Mouse (Mus musculus): ENCODE measurements around the gene Itga6.
"Not testable (repeated sequence)": the region's sequence is repeated elsewhere in the genome, so short reads cannot be mapped to it uniquely, and the experiment has no call there.

The Itga6 gene

DNA sequence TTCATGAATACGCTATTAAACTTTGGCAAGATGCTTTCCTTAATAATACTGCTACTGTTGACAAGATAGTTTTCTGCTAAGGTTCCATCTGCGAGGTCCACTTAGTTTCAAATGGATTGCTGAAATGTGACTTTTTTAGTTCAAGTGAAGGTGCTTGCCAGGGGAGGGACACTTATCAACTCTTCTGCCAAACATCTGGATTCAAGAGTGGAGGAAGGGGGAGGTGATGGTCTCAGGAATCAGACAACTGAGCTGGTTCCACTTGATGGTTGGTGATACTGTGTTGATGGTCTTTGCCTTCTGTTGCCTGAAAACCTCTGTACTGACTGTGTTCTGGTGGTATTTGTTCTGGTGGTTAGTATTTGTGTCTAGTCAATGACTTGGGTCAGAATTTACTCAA, 129.0 kb downstream of the Itga6 start:
- in situ Hi-C loops (cut with MboI; ENCODE audit: unreplicated experiment in 2 of 2): loop anchor here (25.0 kb wide), 2 partner anchors 263 to 1987 kb away; partner anchors contain the start of genes Mettl5 (in 1 of the 2) and Ubr3 (in 1 of the 2)

GRCm38 (mm10) chr2:71874836-71875235, 129.4 kb downstream of the Itga6 start:
- in situ Hi-C loops (cut with MboI; ENCODE audit: unreplicated experiment in 2 of 2): loop anchor here (25.0 kb wide), 3 partner anchors 262 to 1988 kb away; partner anchors contain the start of genes Mettl5 (in 1 of the 2) and Ubr3 (in 1 of the 2)

DNA sequence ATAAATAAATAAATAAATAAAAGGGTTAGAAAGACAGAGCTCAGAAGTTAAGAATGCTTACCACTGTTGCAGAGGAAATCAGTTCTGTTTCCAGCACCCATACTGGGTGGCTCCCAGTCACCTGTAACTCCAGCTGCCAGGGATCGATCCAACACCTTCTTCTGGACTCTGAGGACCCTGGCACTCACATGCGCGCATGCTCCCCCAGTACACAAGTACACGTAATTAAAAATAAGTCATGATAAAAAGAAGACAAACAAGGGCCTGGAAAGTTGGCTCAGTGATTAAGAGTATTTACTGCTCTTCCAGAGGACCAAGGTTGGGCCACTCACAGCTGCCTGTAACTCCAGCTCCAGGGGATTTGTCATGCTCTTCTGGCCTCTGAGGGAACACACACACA, 132.4 kb downstream of the Itga6 start:
- in situ Hi-C loops (cut with MboI; ENCODE audit: unreplicated experiment in 2 of 2): loop anchor here in 1 of 2 experiments (25.0 kb wide), 1 partner anchor 1559 kb away; no protein-coding TSS in a partner anchor

DNA sequence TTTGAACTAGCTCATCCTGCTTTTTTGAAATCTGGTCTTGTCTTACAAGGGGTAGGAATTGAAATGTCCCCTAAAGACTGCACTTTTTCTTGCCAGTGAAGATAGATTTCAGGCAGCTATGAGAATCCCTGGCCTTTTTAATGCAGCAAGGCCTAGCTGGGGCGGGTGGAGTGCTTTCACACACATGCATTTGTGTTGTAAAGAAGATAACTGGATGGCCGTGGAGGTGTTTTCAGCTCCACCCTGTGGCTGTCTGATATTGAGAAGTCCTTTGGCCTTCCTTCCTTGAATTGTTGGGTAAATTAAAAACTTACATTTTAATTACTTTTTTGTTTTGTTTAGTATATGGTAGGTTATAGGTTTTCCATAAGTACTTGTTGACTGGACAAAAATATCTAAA, 133.0 kb downstream of the Itga6 start:
- in situ Hi-C loops (cut with MboI; ENCODE audit: unreplicated experiment in 2 of 2): loop anchor here in 1 of 2 experiments (25.0 kb wide), 1 partner anchor 1559 kb away; no protein-coding TSS in a partner anchor

GRCm38 (mm10) chr2:71878943-71879342, 133.5 kb downstream of the Itga6 start:
- in situ Hi-C loops (cut with MboI; ENCODE audit: unreplicated experiment in 2 of 2): loop anchor here in 1 of 2 experiments (25.0 kb wide), 1 partner anchor 1558 kb away; no protein-coding TSS in a partner anchor

DNA sequence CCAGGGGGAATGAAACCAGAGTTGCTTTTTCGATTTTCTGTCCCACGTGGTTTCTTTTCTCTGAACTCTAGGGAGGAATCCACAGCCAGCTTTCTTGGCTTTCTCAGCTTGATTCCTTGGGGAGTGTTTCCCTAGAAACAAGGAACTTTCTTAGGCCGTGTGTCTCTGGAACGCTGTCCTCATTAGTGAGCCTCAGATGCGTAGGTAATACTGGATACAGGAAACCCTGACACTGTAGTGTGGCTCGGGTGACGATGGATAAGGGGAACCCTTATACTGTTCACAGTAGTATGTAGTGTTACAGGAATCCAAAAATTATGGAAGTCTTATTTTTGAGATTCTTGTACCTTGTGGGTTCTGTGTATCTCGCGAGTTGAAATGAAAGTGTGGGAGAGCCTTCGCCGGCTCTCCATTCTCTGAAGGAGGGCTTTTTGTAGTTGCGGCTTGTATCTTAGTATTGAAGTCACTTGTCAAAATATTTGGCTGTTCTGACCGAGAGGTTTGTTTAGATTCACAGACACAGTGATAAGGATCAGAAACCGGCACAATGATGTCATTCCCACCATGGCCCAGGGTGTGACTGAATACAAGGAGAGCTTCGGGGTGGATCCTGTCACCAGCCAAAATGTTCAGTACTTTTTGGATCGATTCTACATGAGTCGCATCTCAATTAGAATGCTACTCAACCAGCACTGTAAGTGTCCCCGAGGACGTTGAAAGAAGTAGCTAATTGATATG, 137.7 kb downstream of the Itga6 start:
- in situ Hi-C loops (cut with MboI; ENCODE audit: unreplicated experiment in 2 of 2): loop anchor here in 1 of 2 experiments (25.0 kb wide), 1 partner anchor 1554 kb away; no protein-coding TSS in a partner anchor

- in situ Hi-C loops (cut with MboI; ENCODE audit: unreplicated experiment in 2 of 2): loop anchor here in 1 of 2 experiments (25.0 kb wide), 1 partner anchor 1550 kb away; no protein-coding TSS in a partner anchor
These were observed 141.9 kb downstream of the Itga6 start for GRCm38 (mm10) chr2:71887269-71887668.

- in situ Hi-C loops (cut with MboI; ENCODE audit: unreplicated experiment in 2 of 2): loop anchor here in 1 of 2 experiments (25.0 kb wide), 1 partner anchor 1549 kb away; no protein-coding TSS in a partner anchor
These were observed 143.0 kb downstream of the Itga6 start for GRCm38 (mm10) chr2:71888437-71888836.

GRCm38 (mm10) chr2:71891536-71891935, 146.1 kb downstream of the Itga6 start:
- in situ Hi-C loops (cut with MboI; ENCODE audit: unreplicated experiment in 2 of 2): loop anchor here in 1 of 2 experiments (25.0 kb wide), 1 partner anchor 1546 kb away; no protein-coding TSS in a partner anchor

GRCm38 (mm10) chr2:71892741-71893349, 147.4 kb downstream of the Itga6 start:
- in situ Hi-C loops (cut with MboI; ENCODE audit: unreplicated experiment in 2 of 2): loop anchor here in 1 of 2 experiments (25.0 kb wide), 1 partner anchor 1544 kb away; no protein-coding TSS in a partner anchor

DNA sequence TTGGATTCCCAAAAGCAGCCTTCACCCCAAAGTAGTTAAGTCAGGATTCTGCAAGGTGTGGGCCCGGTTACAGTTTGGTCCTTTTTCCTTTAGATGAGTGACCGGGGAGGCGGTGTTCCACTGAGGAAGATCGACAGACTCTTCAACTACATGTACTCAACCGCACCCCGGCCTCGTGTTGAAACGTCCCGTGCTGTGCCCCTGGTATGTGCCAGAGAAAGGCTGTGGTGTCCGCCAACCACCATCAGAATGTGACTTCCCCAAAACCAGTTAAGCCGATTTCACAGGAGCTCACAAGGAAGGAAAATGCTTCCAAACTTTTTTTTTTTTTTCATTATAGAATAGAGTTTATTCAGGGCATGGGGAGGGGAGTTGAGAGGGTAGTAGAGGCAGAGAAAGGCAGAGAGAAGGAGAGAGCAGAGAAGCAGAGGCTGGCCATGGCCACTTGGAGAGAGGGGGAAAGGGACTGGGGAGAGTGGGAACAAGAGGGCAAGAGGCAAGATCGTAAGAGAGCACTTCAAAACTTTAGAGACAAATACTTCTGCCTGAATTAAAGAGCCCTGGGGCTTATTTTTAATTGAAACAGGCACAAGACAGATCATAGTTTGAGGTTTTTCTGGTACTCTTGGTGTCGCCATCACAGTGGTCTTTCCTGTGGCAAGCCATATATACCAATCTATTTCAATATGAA, 150.3 kb downstream of the Itga6 start:
- in situ Hi-C loops (cut with MboI; ENCODE audit: unreplicated experiment in 2 of 2): loop anchor here in 1 of 2 experiments (25.0 kb wide), 1 partner anchor 1542 kb away; no protein-coding TSS in a partner anchor

GRCm38 (mm10) chr2:71897420-71897819, 152.0 kb downstream of the Itga6 start:
- in situ Hi-C loops (cut with MboI; ENCODE audit: unreplicated experiment in 2 of 2): loop anchor here in 1 of 2 experiments (25.0 kb wide), 1 partner anchor 1540 kb away; no protein-coding TSS in a partner anchor

- in situ Hi-C loops (cut with MboI; ENCODE audit: unreplicated experiment in 2 of 2): loop anchor here in 1 of 2 experiments (25.0 kb wide), 1 partner anchor 1539 kb away; no protein-coding TSS in a partner anchor
These were observed 153.0 kb downstream of the Itga6 start for GRCm38 (mm10) chr2:71898335-71898856.

DNA sequence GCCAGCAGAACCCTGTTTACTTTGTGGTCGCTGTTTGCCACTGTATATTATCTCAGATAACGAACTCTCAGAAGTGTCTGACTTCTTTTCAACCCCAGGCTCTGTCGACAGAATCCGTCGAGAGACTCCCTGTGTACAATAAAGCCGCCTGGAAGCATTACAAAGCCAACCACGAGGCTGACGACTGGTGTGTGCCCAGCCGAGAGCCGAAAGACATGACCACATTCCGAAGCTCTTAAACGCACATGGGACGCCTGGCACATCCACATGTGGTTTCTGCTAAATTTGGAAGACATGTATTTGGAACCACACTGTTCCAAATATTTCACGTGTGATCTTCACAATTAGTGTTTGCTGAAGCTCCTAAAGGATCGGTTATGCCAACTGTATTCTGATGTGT, 154.5 kb downstream of the Itga6 start:
- in situ Hi-C loops (cut with MboI; ENCODE audit: unreplicated experiment in 2 of 2): loop anchor here in 1 of 2 experiments (5.0 to 25.0 kb wide), 2 partner anchors 142 to 1537 kb away; no protein-coding TSS in a partner anchor

GRCm38 (mm10) chr2:71905154-71905553, 159.7 kb downstream of the Itga6 start:
- in situ Hi-C loops (cut with MboI; ENCODE audit: unreplicated experiment in 2 of 2): no loop called here

GRCm38 (mm10) chr2:71906356-71906755, 160.9 kb downstream of the Itga6 start:
- in situ Hi-C loops (cut with MboI; ENCODE audit: unreplicated experiment in 2 of 2): not testable (repeated sequence)
